Mouse (Mus musculus) frontal cortex, postnatal 10 days (tissue): ENCODE results near the gene Fign.

Experiments used
- DNase-seq, 2 experiments: peaks; one replicate each; pipeline ENCODE4 v3.0.0; 2022; ENCODE audit warnings: low spot score in 2 of 2, mixed read lengths in 1 of 2

Gene Fign

GRCm38 (mm10) chr2:64097937-64098617 lies at the start of gene Fign:
Fign (minus strand) TSS chr2:64098038.
- peak; percentile 55 to 64 for DNase-seq

GRCm38 (mm10) chr2:64133597-64133996 lies 35.8 kb upstream of the Fign start:
- no peak for DNase-seq

- no peak for DNase-seq
These were observed 22.7 kb upstream of the Fign start for GRCm38 (mm10) chr2:64120495-64120894.

- no peak for DNase-seq
These were observed 18.8 kb upstream of the Fign start for GRCm38 (mm10) chr2:64116613-64117012.

- no peak for DNase-seq
These were observed 13.3 kb upstream of the Fign start for GRCm38 (mm10) chr2:64111133-64111532.

- DNase-seq, result no peak
These were observed 12.0 kb upstream of the Fign start for GRCm38 (mm10) chr2:64109860-64110259.

GRCm38 (mm10) chr2:64108040-64108439 lies 10.2 kb upstream of the Fign start:
- no peak for DNase-seq

GRCm38 (mm10) chr2:64098618-64099320 lies 931 bp upstream of the Fign start:
- peak in 1 of 2 experiments; percentile 27 for DNase-seq

- DNase-seq, result no peak
These were observed 972 bp downstream of the Fign start for GRCm38 (mm10) chr2:64096721-64097411.

GRCm38 (mm10) chr2:64096176-64096575 lies 1.7 kb downstream of the Fign start:
- no peak for DNase-seq

GRCm38 (mm10) chr2:64095561-64095960 lies 2.3 kb downstream of the Fign start:
- no peak for DNase-seq

- no peak for DNase-seq
These were observed 4.8 kb downstream of the Fign start for GRCm38 (mm10) chr2:64093087-64093486.

- no peak for DNase-seq
These were observed 13.9 kb downstream of the Fign start for GRCm38 (mm10) chr2:64083853-64084427.

GRCm38 (mm10) chr2:64079765-64080164 lies 18.1 kb downstream of the Fign start:
- no peak for DNase-seq

GRCm38 (mm10) chr2:64078551-64078950 lies 19.3 kb downstream of the Fign start:
- no peak for DNase-seq

- no peak for DNase-seq
These were observed 20.0 kb downstream of the Fign start for GRCm38 (mm10) chr2:64077846-64078245.

- DNase-seq, result no peak
These were observed 22.0 kb downstream of the Fign start for GRCm38 (mm10) chr2:64075873-64076272.

GRCm38 (mm10) chr2:64074602-64075389 lies 23.0 kb downstream of the Fign start:
- no peak for DNase-seq

- no peak for DNase-seq
These were observed 25.7 kb downstream of the Fign start for GRCm38 (mm10) chr2:64072158-64072557.

- DNase-seq, result no peak
These were observed 27.7 kb downstream of the Fign start for GRCm38 (mm10) chr2:64069950-64070695.

- DNase-seq, result no peak
These were observed 32.3 kb downstream of the Fign start for GRCm38 (mm10) chr2:64065511-64065910.
